8 mouse cellular contexts compared by ENCODE assay signal in genomic region chr19:28989515-28989914, GRCm38 (mm10). TPM values are rescaled to one million over a fixed set of nuclear protein-coding genes. Genes with fewer than 3 reads are reported as not detected.
DNase-seq lines count a peak whose midpoint lies in the region; ATAC-seq and TF ChIP-seq lines count a peak whose summit lies in the region.

No protein-coding gene starts in this region.

- H3K36me3 ChIP-seq in forebrain, embryonic 14.5 days (ENCODE audit: control insufficient read depth, insufficient read depth, low read length): peaks cover 8% of the 10 kb centered on the region; the same call in 1 of the 2 replicates
- H3K36me3 ChIP-seq in liver, embryonic 14.5 days (replicated peaks; ENCODE audit: control insufficient read depth, insufficient read depth, low read depth): peaks cover under 1% of the 10 kb centered on the region; the same call in 1 of the 2 replicates

- no peaks in the 10 kb centered on the region for H3K9me3 ChIP-seq in forebrain, embryonic 14.5 days (replicated peaks; ENCODE audit: control insufficient read depth, low read length)
- no peaks in the 10 kb centered on the region for H3K9me3 ChIP-seq in liver, embryonic 14.5 days (ENCODE audit: control insufficient read depth, low read length)

- H3K4me2 ChIP-seq in forebrain, embryonic 14.5 days (ENCODE audit: low read length): peak overlapping the region; percentile 75
- peak overlapping the region; percentile 82 for H3K4me2 ChIP-seq in liver, embryonic 14.5 days (ENCODE audit: low read depth)

- no peaks in the 10 kb centered on the region for H3K27me3 ChIP-seq in forebrain, embryonic 14.5 days (replicated peaks; ENCODE audit: control insufficient read depth, insufficient read depth, low read length)
- H3K27me3 ChIP-seq in liver, embryonic 14.5 days (ENCODE audit: control insufficient read depth, insufficient read depth, low read length): no peaks in the 10 kb centered on the region

- intact Hi-C loops in heart, postnatal 10 days (cut with DNase I): no loop called here
- intact Hi-C loops in gastrocnemius, postnatal 14 days (cut with DNase I; ENCODE audit: low total_unique reads): no loop called here

- peak overlapping the region; percentile 91; the same call in 1 of the 2 replicates for H3K9ac ChIP-seq in forebrain, embryonic 14.5 days (ENCODE audit: low read length)
- H3K9ac ChIP-seq in liver, embryonic 14.5 days (replicated peaks): peak overlapping the region; percentile 69

- 78% methylated on average over 8 of the region's 8 CpGs for WGBS in forebrain, embryonic 14.5 days
- WGBS in liver, embryonic 14.5 days (ENCODE audit: insufficient replicate concordance): 49% methylated on average over 8 of the region's 8 CpGs

- ATAC-seq in forebrain, embryonic 14.5 days: no peak
- no peak for ATAC-seq in liver, embryonic 14.5 days (ENCODE audit: insufficient read depth)

- DNase-seq in heart, adult 11 months: peak; percentile 74
- no peak for DNase-seq in heart, postnatal 10 days
- DNase-seq in CD4-positive helper T cell, adult 2 months (ENCODE audit: low read depth, low spot score): peak; percentile 16
- no peak for DNase-seq in forebrain, embryonic 14.5 days (ENCODE audit: low spot score)
- DNase-seq in liver, embryonic 14.5 days (ENCODE audit: low read depth in 3 of 3, low spot score in 3 of 3): peak in 1 of 3 experiments; percentile 4
- DNase-seq in urinary bladder, adult 18-20 months (ENCODE audit: low spot score in 2 of 2): no peak
- no peak for DNase-seq in cerebellum, postnatal 25 days
- no peak for DNase-seq in gastrocnemius, postnatal 14 days

- no peak for TF ChIP-seq EP300 in liver, embryonic 14.5 days (IDR thresholded peaks at IDR 0.05; ENCODE audit: low read depth)

- peaks cover 15% of the 10 kb centered on the region for H3K4me1 ChIP-seq in forebrain, embryonic 14.5 days (ENCODE audit: control insufficient read depth, insufficient read depth, low read length)
- H3K4me1 ChIP-seq in liver, embryonic 14.5 days (replicated peaks; ENCODE audit: control insufficient read depth in 2 of 2, insufficient read depth in 2 of 2, low read length in 1 of 2): peaks cover 7 to 15% of the 10 kb centered on the region in 2 experiments

- no peak overlapping the region for H3K27ac ChIP-seq in forebrain, embryonic 14.5 days (ENCODE audit: low read depth, low read length)
- H3K27ac ChIP-seq in liver, embryonic 14.5 days: no peak overlapping the region

- no peak for TF ChIP-seq CTCF in liver, embryonic 14.5 days (IDR thresholded peaks at IDR 0.05; ENCODE audit: low read depth)

- H3K4me3 ChIP-seq in forebrain, embryonic 14.5 days (ENCODE audit: low read depth, low read length): peak overlapping the region; percentile 92
- H3K4me3 ChIP-seq in liver, embryonic 14.5 days (ENCODE audit: insufficient read depth in 1 of 2, low read depth in 2 of 2, low read length in 2 of 2): peak overlapping the region; percentile 69 to 74

RNA-seq across cellular contexts. Expression of gene Cdc37l1, which starts 0.6 kb away (rescaled TPM):
- 10 to 100 TPM; 53.6 to 85.5 TPM for total RNA-seq in heart, postnatal 10 days (2021)
- 42.0 and 55.0 TPM in 2 replicates for polyA plus RNA-seq in forebrain, embryonic 14.5 days (2014; fragmentation: Nextera tagmentation; extraction: Ambion mirVana)
- 5.8 and 8.3 TPM in 2 replicates for polyA plus RNA-seq in liver, embryonic 14.5 days (2012; rRNA removed)
- polyA plus RNA-seq in liver, embryonic 14.5 days (2014; fragmentation: Nextera tagmentation; extraction: Ambion mirVana): 8.0 and 8.7 TPM in 2 replicates
- total RNA-seq in gastrocnemius, postnatal 14 days (2021): 10 to 100 TPM; 26.6 to 33.8 TPM

RNA-seq across cellular contexts. Expression of gene 4430402I18Rik, which starts 21.9 kb away (rescaled TPM):
- total RNA-seq in heart, postnatal 10 days (2021): 10 to 100 TPM; 15.7 to 16.5 TPM
- 2.0 and 2.1 TPM in 2 replicates for polyA plus RNA-seq in forebrain, embryonic 14.5 days (2014; fragmentation: Nextera tagmentation; extraction: Ambion mirVana)
- 1.5 and 2.8 TPM in 2 replicates for polyA plus RNA-seq in liver, embryonic 14.5 days (2012; rRNA removed)
- 1.4 and 3.1 TPM in 2 replicates for polyA plus RNA-seq in liver, embryonic 14.5 days (2014; fragmentation: Nextera tagmentation; extraction: Ambion mirVana)
- 1 to 10 TPM in 1 of 2 experiments, not detected in 1; 1.2 TPM for total RNA-seq in gastrocnemius, postnatal 14 days (2021)

RNA-seq across cellular contexts. Expression of gene Plpp6, which starts 25.8 kb away (rescaled TPM):
- total RNA-seq in heart, postnatal 10 days (2021): 1 to 10 TPM; 7.7 to 8.1 TPM
- polyA plus RNA-seq in forebrain, embryonic 14.5 days (2014; fragmentation: Nextera tagmentation; extraction: Ambion mirVana): 9.8 and 11.4 TPM in 2 replicates
- 1.3 and 1.5 TPM in 2 replicates for polyA plus RNA-seq in liver, embryonic 14.5 days (2012; rRNA removed)
- polyA plus RNA-seq in liver, embryonic 14.5 days (2014; fragmentation: Nextera tagmentation; extraction: Ambion mirVana): 2.0 and 3.5 TPM in 2 replicates
- 1 to 10 TPM; 2.9 to 3.1 TPM for total RNA-seq in gastrocnemius, postnatal 14 days (2021)

RNA-seq across cellular contexts. Expression of gene Ak3, which starts 58.2 kb away (rescaled TPM):
- total RNA-seq in heart, postnatal 10 days (2021): 10 to 100 TPM; 82.7 to 83.3 TPM
- polyA plus RNA-seq in forebrain, embryonic 14.5 days (2014; fragmentation: Nextera tagmentation; extraction: Ambion mirVana): 76.8 and 83.2 TPM in 2 replicates
- polyA plus RNA-seq in liver, embryonic 14.5 days (2012; rRNA removed): 12.0 and 16.3 TPM in 2 replicates
- polyA plus RNA-seq in liver, embryonic 14.5 days (2014; fragmentation: Nextera tagmentation; extraction: Ambion mirVana): 41.5 and 44.0 TPM in 2 replicates
- total RNA-seq in gastrocnemius, postnatal 14 days (2021): 10 to 100 TPM; 54.4 to 54.5 TPM

Comparison
In these comparisons a context has a peak if more than half of its experiments do, and no peak if none do; other contexts are left out.
1. DNase-seq: peak in heart, adult 11 months (single experiment) and CD4-positive helper T cell, adult 2 months (single experiment); none in heart, postnatal 10 days (0 of 2), forebrain, embryonic 14.5 days (single experiment), urinary bladder, adult 18-20 months (0 of 2), cerebellum, postnatal 25 days (0 of 2) and gastrocnemius, postnatal 14 days (single experiment).
2. RNA of gene 4430402I18Rik, which starts 21.9 kb away (total RNA-seq): 15.7 to 16.5 TPM in heart, postnatal 10 days; 1.2 TPM in gastrocnemius, postnatal 14 days; every median in the first group is over 4 times any median in the second.